Mouse (Mus musculus) heart, postnatal 0 days (tissue): ENCODE measurements at regions not wholly inside any gene's neighbourhood (a gene's known extent, or its start where the extent isn't known, plus 50 kb on each side); places are given as distances from the start of the nearest gene placed in this dataset.

Experiments used
- CTCF ChIP-seq: IDR thresholded peaks from 2 replicates; pipeline ENCODE4 v1.5.1; 2016; ENCODE audit warnings: antibody characterized with exemption, control low read depth, low read depth
- EP300 ChIP-seq: IDR thresholded peaks from 2 replicates; pipeline ENCODE4 v1.6.1; 2016; ENCODE audit warnings: antibody characterized with exemption, low read depth

DNA sequence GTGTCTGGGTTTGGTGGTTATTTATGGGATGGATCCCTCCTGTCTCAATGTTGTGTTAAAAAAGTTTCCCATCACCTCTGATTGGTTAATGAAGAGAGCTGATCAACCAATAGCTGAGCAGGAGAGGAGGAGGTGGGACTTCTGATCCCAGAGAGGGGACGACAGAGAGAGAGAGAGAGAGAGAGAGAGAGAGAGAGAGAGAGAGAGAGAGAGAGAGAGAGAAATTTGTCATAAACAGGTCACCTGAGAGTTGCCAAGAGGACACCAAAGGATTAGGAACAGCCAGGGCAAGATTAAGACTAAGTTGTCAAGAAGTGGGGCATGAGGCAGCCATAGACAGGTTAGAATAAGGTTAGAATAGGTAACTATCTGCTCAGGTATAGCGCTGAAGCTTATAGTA, 73.7 kb upstream of the Max start:
- TF ChIP-seq CTCF (no peak), EP300 (no peak)
